Mouse (Mus musculus) G1E (cell line): ENCODE data around the gene Kcnk12.

Experiments used
- CTCF ChIP-seq: IDR thresholded peaks from 2 replicates; pipeline ENCODE4 v1.5.1; 2012; ENCODE audit warnings: low read depth, low read length, inconsistent platforms, mixed read lengths
- GATA1 ChIP-seq: IDR thresholded peaks from 2 replicates; pipeline ENCODE4 v1.6.1; 2012; ENCODE audit warnings: borderline replicate concordance, low read length, inconsistent platforms, mixed read lengths
- TAL1 ChIP-seq: conservative IDR thresholded peaks from 2 replicates; pipeline ENCODE4 v1.6.1; 2012; ENCODE audit warnings: low read depth, low read length, inconsistent platforms, mixed read lengths

DNA sequence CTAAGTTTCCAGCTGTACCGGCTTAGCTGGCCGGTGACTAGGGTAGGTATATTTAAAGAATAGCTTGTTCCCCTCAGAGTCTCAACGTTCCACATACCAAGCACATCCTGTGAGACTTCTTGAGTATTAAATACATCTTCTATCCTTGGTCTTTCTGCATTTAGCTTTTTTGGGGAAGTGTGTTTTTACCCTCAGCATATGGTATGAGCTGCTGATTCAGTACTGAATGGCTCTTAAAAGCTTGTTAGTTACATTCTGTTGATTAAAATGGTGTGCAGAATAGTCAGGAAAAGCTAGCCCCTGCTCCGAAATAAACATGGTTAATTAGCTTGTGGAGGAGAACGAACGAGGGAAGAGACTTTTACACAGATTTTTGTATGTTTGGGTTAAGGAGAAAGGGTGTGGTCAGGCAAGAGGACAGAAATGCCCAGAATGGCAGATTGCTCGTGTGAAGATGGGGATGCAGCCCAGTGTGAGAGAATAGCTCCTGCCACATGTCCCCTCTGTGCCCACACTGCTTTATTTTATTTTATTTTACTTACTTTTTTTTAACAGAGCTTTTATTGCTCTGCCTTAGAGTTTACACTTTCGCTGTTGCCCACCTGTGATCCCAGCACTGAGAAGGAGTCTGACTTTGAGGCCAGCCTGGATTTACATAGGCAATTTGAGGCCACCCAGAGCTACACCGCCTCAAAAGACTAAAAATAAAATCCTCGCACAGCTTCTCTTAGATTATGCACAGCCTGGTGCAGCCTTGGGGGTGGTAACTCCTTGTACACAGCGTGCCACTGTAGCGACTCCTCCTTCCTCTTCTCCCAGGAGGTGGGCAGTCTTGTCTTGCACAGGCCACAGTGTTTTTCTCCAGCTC lies 71.1 kb downstream of the Kcnk12 start:
- no peak for TF ChIP-seq CTCF
- no peak for TF ChIP-seq GATA1
- TF ChIP-seq TAL1, result no peak
